Comparison of ENCODE assay signal across 22 mouse cellular contexts in the genomic region with DNA sequence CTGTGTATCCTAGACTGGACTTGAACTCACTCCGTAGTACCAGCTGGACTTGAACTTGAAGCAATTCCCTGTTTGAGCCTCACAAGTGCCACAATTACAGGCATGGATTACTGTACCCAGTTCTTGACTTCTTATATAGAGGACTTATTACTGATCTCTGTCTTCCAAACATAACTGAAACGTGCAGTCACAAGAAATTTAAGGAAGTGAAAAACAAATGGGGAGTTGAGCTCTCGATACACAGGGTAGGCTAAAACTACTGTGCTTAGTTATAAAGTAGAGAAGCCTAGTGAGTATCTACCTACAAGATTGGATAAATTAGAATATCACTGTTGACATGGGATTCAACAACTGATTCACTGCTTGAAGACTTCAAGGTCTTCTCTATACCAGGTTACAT.
"Had no signal": no experiment of that assay in that cellular context is flagged by ENCODE, and none has a peak within 500 bp of the region (broad histone marks: within the 10 kb centered on the region; RNA-seq: fewer than 3 reads in every experiment).

No protein-coding gene starts in this region.

- H3K9ac ChIP-seq: embryonic facial prominence, embryonic 12.5 days; embryonic facial prominence, embryonic 13.5 days; embryonic facial prominence, embryonic 15.5 days; forebrain, embryonic 12.5 days; forebrain, embryonic 13.5 days; forebrain, embryonic 15.5 days; forebrain, postnatal 0 days had no signal

- H3K4me3 ChIP-seq: embryonic facial prominence, embryonic 10.5 days; embryonic facial prominence, embryonic 12.5 days; embryonic facial prominence, embryonic 13.5 days; embryonic facial prominence, embryonic 15.5 days; erythroblast, embryonic 14.5 days; forebrain, embryonic 10.5 days; forebrain, embryonic 12.5 days; forebrain, embryonic 13.5 days; forebrain, embryonic 15.5 days; gastrocnemius, adult 2 months; heart, adult 2 months had no signal

- ATAC-seq: forebrain, embryonic 13.5 days; forebrain, embryonic 14.5 days; forebrain, embryonic 15.5 days; forebrain, postnatal 0 days had no signal

- H3K27me3 ChIP-seq: embryonic facial prominence, embryonic 12.5 days; embryonic facial prominence, embryonic 13.5 days; embryonic facial prominence, embryonic 15.5 days; forebrain, embryonic 12.5 days; forebrain, embryonic 13.5 days; forebrain, embryonic 15.5 days had no signal

- DNase-seq: cerebellum, adult 9-11 months; cerebellum, postnatal 25 days; cerebellum, postnatal 36 days; embryo, embryonic 11 days; forebrain, postnatal 0 days; gastrocnemius, adult 2 months; gastrocnemius, postnatal 10 days; gastrocnemius, postnatal 14 days; gastrocnemius, postnatal 25 days; gastrocnemius, postnatal 36 days; heart, adult 18-20 months; heart, adult 2 months had no signal

- H3K4me2 ChIP-seq: embryonic facial prominence, embryonic 12.5 days; embryonic facial prominence, embryonic 13.5 days; embryonic facial prominence, embryonic 15.5 days; forebrain, embryonic 12.5 days; forebrain, embryonic 13.5 days; forebrain, embryonic 15.5 days had no signal

- H3K27ac ChIP-seq: embryonic facial prominence, embryonic 10.5 days; embryonic facial prominence, embryonic 12.5 days; embryonic facial prominence, embryonic 13.5 days; embryonic facial prominence, embryonic 15.5 days; forebrain, embryonic 10.5 days; forebrain, embryonic 12.5 days; forebrain, embryonic 13.5 days; forebrain, embryonic 15.5 days; gastrocnemius, adult 2 months; heart, adult 2 months had no signal

- H3K4me1 ChIP-seq: embryonic facial prominence, embryonic 10.5 days; embryonic facial prominence, embryonic 13.5 days; embryonic facial prominence, embryonic 15.5 days; forebrain, embryonic 10.5 days; forebrain, embryonic 12.5 days; forebrain, embryonic 13.5 days; forebrain, embryonic 15.5 days had no signal

- H3K9me3 ChIP-seq: embryonic facial prominence, embryonic 10.5 days; embryonic facial prominence, embryonic 12.5 days; embryonic facial prominence, embryonic 13.5 days; embryonic facial prominence, embryonic 15.5 days; forebrain, embryonic 10.5 days; forebrain, embryonic 12.5 days; forebrain, embryonic 13.5 days; forebrain, embryonic 15.5 days had no signal
